Mouse (Mus musculus): ENCODE measurements around the gene Manf.

The Manf gene

DNA sequence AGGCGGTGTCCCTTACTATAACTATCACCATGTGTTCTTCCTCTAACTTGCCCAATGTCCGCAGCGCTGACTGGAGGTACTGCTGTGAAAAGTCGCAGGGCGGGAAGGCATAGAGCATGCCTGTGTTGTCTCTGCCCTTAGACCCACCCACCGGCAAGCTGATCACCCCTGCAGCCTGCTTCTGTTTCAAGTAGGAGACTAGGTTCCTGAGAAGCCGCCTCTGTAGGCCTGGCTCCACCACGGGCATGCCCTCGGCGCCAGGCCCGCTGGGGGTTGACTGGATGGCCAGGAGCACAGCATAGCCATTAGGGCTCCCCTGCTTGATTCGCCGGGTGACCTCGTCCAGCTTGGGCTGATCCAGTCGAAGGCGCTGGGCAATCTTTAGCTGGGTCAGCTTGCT is 7.5 kb downstream of the Manf start:
- no peak for DNase-seq

DNA sequence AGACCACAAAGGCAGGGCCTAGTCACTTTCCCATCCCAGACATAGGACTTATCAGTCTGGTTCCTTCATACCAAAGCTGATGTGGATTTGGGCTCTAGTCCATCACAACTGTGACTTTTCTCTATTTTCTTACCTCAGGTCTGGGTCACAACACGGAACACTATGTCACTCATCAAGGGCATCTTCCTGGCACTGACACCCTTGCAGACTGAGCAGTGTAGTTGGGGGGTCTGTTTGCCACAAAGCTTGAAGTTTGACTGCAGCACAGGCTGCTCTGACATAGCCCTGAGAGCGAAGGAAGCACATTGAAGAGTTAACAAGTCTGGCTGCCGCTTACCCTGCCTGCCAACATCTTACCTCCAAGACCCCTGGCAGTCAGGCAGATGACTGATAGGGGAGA is 8.7 kb downstream of the Manf start:
- no peak for DNase-seq

DNA sequence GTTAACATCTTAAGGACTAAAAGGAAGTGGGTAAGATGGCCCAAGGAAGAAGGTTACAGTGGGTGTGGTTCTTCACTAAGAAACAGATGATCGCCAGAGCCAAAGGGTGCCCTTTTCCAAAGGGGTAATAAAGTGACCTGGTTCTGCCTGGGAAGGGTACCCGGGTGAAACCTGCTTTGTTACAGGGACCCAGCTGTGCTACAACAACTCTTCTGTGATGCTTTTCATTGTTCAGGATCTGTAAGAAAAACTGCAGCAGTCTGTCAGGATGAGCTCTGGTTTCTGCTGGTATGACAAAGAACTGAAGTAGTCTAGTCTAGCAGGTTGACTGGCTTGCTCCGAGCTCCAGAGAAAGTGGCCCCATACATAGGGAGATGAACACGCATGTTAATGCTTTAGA is 9.6 kb downstream of the Manf start:
- DNase-seq: no peak

DNA sequence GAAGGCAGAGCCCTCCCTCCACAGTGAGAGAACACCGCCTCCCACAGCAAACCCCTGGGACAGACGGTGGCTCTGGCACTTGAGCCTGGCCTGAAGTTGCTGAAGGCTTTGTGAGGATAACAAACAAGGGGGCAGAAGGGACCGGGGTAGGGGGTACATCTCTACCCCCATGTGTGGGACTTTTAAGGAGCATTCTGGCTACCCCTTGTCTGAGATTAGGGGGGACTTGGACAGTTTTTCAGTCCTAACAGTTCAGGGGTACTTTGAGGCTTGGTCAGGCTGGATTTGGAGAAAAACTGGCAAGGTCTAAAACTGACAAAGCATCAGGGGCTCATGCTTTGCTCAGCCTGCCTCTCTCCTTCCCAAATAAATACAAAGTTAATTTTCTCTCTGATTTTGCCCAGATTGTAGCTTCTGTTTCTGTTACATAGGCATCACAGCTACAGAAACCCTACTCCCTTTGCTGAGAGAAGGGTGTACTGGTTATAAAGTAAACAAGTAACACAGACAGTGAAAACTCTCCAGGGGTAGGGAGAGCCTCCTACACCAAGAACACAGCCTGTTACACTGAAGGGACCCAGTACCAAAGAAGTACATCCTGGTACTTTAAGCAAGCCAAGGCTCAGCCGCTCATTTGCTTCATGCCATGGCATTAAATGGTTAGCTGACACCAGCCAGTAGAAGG is 10.6 kb downstream of the Manf start:
- no peak for DNase-seq

DNA sequence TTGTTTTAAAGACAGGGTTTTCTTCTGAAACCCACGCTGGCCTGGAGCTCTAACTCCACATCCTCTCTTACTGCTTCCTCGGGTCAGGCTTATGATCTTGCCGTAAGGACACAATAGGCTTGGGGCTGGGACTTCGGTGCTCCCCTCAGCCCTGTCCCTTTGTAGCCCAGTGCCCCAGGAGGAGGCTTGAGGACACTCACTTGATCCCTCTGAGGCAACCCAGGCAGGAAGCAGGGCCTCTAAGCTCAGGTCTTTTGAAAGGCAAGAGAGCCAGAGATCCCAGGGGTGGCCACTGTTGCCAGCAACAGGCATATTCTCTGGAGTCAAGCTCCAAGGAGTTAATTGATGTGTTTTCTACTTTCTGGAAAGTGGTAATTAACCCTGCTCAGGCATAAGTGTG is 12.3 kb downstream of the Manf start:
- DNase-seq: no peak

DNA sequence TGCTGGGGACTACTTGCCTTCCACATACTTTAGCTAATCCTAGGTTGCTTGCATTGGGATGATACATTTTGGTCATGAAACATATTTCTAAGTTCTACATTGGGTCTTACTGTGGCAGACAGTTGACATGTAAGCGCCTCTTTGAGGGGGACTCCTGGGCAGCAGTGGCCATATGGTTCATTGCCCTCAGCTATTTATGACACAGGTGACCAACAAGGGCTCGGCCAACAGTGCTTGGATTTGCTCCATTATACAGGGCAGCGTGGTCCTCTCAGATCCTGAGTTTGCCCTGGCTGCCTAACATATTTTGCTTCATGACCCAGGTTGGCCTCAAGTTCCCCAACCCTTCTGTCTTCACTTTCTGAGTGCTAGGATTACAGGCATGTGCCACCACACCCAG is 15.1 kb downstream of the Manf start:
- DNase-seq: no peak

DNA sequence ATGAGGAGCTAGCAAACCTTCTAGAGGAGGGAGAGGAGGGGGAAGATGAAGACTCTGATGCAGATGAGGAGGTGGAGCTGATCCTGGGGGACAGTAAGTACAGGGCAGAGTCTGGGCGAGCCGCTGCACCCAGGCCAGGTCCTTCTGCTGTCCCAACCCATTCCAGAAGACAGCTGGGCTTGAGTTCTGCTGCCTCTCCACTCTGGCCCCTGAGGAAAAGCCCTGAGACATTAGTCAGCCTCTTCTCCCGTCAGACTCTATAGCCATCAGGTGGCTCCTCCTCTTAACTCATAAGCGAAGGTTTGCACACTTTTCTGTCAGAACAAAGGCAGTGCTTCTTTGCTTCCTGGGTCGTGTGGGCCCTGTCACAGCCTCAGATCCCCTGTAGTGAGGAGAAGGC is 17.6 kb downstream of the Manf start:
- no peak for DNase-seq

DNA sequence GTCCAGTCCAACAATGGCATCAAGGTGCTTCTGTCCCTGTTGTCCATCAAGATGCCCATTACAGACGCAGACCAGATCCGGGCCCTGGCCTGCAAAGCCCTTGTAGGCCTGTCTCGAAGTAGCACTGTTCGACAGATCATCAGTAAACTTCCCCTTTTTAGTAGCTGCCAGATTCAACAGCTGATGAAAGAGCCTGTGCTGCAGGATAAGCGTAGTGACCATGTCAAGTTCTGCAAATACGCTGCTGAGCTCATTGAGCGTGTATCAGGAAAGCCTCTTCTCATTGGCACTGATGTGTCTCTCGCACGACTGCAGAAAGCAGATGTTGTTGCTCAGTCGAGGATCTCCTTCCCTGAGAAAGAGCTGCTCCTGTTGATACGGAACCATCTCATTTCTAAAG is 33.7 kb downstream of the Manf start:
- no peak for DNase-seq

DNA sequence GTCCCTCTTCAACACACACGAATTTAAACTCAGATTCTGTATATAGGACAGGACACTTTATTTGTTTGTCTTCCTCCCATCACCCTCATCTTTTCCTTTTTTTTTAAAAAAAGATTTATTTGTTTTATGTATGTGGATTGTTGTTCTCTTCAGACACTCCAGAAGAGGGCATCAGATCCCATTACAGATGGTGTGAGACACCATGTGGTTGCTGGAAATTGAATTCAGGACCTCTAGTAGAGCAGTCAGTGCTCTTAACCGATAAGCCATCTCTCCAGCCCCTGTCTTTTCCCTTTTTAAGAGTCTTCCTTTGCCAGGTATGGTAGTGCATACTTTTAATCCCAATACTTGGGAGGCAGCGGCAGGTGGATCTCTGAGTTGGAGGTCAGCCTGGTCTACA is 35.1 kb downstream of the Manf start:
- no peak for DNase-seq

DNA sequence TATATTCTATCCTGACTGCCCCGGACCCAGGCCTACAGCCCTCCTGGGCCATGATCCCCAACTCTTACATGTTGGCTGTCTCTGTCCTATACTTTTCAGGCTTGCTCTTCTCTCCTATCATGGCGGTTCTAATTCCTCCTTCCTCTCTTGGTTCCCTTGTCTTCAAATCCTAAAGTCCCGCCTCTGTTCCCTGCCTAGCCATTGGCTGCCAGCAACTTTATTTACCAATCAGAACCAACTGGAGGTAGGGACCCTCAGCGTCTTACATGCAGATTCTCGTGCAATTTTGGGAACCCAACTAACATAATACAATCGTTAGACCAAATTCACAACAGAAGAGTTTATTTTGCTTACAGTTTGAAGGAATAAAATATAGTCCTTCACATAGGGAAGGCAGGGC is 49.0 kb downstream of the Manf start:
- DNase-seq: no peak

DNA sequence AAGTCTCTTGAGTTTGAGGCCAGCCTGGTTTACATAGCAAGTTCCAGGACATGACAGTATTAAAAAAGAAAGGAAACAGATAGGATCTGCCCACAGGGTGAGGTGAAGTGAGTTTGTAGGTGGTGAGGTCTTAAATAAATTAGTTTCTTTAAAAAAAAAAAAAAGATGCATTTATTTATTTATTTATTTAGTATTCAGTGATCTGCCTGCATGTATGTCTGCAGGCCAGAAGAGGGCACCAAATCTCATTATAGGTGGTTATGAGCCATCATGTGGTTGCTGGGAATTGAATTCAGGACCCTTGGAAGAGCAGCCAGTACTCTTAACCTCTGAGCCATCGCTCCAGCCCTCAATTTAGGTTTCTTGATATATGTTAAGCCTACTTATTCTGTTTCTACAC is 51.2 kb downstream of the Manf start:
- DNase-seq: no peak

DNA sequence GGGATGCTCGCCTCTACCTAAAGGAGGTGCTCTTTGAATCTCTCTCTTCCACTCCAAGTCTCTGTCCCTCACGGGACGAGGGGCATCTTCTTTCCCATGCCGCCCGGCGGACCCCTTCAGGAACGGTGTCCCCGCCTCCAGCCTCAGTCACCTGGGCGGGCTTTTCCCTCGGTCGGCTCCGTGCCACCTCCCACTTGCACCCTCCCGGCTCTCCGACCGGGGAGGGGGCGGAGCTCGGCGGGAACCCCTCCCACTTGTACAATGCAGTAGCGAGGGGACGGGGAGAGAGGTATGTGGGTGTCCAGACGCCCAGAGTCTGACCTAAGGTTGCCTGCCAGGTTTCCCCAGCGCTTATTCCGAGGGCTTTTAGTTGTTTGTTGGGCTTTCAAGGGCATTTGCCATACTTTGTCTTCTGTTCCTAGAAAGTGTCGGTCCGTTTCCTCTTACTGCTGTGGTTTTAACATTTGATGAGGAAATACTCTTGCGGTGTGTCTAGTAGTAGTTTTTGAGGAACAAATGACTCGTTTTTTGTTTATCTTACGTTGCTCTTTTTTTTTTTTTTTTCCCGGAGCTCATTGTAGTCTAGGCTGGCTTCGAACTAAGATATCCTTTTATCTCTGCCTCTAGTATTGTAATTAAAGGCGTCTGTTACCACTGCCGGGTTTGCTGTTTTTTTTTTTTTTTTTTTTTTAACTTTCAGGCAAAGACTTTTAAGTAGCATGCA is 69.2 kb downstream of the Manf start:
- peak; percentile 91 to 93 for DNase-seq

DNA sequence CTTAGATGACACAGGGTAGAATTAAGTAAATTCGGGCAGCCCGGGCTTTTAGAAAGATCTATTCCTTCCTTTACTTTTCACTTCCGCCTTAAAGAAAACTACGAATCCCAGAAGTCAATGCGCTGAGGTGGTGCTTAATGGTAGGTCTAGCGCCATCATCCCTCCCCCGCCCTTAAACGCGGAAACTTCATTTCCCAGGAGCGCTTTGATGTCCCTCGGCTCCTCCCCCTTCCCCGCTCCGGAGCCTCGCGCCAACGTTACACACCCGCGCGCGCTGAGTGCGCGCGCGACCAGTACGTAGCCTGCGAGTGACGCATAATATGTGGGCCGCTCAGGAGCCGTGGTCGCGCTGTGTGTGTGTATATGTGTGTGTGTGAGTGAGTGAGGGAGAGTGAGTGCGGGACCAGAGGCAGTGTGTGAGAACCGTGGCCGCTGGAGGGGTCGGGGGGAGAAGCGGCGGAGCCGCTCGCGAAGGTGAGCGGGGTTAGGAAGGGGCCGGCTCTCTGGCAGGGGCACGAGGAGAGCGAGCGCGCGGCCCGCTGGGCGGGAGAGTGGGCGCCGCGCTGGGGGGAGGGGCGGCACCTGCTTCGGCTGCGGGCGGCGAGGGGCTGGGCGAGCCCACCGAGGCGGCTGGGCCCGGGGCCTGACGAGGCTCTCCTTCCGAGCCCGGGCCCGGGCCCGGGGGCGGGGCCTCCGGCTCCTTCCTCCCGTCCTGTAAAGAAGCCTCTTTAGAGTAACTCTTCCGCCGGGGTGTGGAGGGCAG is 70.0 kb downstream of the Manf start, which contains the start of gene Dcaf1:
Gene Dcaf1, plus strand, starts transcription at position 257 of the 763 bp plus-strand sequence.
- DNase-seq: peak; percentile 95 to 96

DNA sequence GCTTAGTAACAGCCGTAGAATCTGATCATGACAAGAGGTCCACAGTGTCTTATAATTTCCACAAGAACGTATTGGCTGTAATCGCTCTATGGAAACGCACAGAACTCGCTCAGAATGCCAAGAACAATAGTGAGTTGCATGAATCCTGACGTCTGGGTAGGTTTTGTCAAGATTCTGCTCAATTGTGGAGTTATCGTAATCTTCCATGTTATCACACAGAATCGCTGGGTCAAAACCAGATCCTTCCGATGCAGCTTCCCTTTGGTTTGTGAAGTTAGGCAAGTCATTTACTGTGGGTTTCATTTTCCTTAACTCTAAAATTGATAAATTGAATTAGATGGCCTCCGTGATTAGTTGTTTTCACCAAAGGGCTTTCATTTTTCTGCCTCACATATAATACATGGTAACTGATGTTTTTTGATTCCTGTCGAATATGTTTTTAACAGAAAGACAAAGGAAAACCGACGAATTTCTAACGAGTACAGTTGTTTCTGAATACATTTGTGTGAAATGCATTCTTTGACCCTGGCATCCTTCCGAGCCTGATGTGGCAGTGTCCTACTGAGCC is 70.6 kb downstream of the Manf start:
- DNase-seq: peak in 1 of 2 experiments; percentile 4

DNA sequence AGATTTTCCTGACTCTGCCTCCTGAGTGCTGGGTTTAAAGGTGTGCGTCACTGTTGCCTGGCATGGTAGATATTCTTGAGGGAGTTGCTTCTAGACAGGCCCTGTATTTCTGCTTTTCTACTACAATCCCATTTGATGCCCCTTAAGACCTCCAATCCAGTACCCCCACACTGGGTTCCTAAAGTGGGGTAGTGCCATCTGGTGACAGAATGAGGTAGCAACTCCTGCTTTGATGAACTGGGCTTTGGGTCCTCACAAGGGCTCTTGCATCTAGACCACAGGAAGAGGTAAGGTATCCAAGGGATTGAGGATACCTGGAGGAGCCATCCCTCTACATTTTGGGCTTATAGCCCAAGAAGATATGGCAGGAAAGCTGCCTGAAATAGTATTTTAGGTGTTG is 72.6 kb downstream of the Manf start:
- DNase-seq: peak in 1 of 2 experiments; percentile 20

DNA sequence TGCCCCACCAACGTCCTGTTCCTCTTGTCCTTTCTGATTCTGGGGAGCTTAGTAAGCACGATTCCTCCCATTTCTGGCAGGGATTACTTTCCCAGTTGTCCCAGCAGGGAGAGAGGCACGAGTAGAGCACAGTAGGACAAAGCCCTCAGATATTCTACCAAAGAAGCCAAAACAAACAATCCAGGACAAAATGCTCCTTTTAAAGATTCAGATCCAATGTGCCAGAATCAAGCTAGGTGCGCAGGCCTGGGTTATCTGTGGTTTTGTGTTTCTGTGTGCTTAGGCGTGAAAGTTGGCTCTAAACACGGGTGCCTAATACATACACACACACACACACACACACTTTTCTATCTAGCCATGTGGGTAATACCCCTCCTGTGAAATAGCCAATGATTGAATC is 73.6 kb downstream of the Manf start:
- no peak for DNase-seq

DNA sequence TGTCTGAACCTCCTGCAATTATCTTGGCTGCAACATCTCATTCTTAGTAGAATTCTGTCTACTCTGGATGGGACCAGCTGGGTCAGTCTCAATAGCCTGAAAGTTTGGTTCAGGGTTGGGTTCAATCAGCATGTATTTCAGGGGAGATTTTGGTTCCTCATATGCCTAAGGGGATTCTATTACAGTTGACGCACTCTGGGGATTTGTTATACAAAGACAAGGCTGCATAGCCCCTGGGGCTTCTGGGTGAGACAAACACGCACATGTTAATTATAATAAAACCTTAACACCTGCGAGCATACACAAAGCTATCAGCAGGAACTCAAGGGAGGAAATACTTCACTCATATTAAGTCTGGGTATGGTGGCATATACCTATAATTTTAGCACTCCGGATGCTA is 85.3 kb downstream of the Manf start:
- DNase-seq: no peak

DNA sequence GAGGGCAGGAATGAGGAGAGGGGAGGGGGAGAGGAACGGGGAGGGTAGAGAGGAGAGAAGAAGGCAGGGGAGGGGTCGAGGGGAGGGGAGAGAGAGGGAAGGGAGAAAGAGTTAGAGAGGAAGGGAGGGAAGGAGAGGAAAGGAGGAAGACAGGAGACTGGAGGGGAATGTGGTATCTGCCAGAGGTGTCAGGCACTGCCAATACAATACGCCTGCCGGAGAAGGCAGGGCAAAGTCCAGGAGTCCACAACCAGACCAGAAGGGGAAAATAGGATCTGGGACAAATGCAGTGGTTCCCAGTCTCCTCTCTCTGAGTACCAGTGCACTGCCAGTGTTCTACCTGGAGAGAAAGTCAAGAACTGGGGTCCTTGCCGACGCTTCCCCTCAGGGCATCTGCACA is 100.9 kb downstream of the Manf start:
- no peak for DNase-seq

DNA sequence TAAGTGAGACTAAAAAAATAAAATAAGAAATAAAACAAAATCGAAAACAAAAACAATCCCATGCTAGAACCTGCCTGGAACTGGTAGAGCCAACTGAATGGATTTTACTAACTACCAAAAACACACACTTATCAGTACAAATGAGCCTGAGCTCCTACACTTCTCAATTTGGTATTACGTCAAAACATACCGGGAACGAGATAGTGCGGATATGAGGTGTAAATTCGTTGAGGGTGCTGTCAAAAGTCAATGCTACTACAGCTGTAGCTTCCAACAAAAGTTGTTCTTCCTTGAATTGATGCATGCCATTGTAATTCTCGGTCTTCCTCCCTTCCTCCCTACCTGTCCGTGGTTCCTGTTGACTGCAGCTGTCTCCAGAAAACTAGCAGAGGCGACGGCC is 102.4 kb downstream of the Manf start:
- DNase-seq: no peak

DNA sequence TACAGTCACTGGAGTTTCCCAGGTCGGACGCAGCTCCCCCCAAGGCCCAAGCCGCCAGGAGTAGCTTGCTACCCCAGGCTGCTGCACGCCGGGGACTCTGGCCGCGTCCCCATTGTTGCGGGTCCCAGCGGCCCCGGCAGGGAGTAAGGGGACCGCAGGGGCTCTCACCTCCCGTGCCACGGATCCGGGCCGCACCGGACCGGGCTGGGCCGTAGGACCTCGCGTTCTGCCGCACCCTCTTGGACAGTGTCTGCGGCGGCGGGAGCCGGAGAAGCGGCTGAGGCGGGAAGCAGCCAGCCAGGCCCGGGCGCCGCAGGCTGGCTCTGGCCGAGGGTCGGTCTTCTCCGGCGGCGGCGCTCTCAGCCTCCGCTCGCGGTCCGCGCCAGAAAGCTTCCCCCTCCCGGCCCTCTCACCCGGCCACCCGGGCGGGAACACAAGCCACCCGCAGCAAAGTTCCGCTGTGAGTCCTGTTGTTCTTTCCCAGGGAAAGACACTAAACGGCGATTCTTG is 102.9 kb downstream of the Manf start, which contains the start of gene Rad54l2:
Gene Rad54l2, minus strand, starts transcription at position 383 of the 510 bp plus-strand sequence.
- DNase-seq: peak; percentile 91

All from lung, postnatal 4 days (tissue).